Mouse (Mus musculus): ENCODE measurements at regions not wholly inside any gene's neighbourhood (a gene's known extent, or its start where the extent isn't known, plus 50 kb on each side); places are given as distances from the start of the nearest gene placed in this dataset.

GRCm38 (mm10) chr17:52448701-52449100, 153.8 kb upstream of the Kcnh8 start:
- DNase-seq: no peak

GRCm38 (mm10) chr17:52459303-52459996, 143.1 kb upstream of the Kcnh8 start:
- no peak for DNase-seq

GRCm38 (mm10) chr17:52459997-52460387, 142.5 kb upstream of the Kcnh8 start:
- DNase-seq: no peak

DNA sequence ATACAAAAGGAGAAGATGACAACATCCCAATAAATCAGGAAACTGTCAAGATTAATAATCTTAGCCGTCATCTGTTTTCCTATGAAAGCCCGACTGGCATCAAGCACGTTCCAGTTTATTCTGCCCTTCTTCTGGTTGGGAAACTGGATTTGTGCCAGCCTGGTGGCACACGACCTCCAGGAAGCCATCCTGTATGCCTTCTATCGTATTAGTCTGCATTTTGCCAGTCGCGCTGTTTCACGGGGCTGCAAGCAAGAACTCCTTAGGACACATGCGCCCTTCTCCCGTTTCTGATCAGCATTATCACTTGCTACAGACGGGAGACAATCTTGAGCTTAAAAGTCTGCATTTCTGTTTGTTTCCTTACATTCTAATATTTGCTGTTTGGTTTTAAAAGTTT, 141.2 kb upstream of the Kcnh8 start:
- DNase-seq: peak; percentile 13

DNA sequence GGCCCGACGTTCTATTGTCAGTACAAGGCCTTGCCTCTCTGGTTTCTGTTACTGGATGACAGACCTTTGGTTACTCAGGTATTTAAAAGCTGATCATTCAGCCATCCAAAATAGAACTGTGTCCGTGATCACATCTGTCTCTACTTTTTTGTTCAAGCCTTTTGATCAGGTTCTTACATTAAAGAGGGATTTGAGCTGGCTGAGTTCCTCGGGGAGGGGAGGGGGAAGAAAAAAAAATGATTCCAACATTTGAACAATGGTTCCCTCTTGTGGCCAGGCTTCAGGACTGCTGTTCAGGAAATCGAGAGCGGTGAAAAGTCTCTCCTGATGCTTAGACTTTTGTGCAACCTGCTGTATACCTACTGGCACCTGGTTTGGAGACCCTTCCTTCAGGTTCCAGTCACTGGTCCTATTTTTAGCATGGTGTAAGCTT, 140.8 kb upstream of the Kcnh8 start:
- DNase-seq: peak; percentile 59

GRCm38 (mm10) chr17:52462361-52462760, 140.1 kb upstream of the Kcnh8 start:
- DNase-seq: no peak

GRCm38 (mm10) chr17:52468464-52468863, 134.0 kb upstream of the Kcnh8 start:
- no peak for DNase-seq

DNA sequence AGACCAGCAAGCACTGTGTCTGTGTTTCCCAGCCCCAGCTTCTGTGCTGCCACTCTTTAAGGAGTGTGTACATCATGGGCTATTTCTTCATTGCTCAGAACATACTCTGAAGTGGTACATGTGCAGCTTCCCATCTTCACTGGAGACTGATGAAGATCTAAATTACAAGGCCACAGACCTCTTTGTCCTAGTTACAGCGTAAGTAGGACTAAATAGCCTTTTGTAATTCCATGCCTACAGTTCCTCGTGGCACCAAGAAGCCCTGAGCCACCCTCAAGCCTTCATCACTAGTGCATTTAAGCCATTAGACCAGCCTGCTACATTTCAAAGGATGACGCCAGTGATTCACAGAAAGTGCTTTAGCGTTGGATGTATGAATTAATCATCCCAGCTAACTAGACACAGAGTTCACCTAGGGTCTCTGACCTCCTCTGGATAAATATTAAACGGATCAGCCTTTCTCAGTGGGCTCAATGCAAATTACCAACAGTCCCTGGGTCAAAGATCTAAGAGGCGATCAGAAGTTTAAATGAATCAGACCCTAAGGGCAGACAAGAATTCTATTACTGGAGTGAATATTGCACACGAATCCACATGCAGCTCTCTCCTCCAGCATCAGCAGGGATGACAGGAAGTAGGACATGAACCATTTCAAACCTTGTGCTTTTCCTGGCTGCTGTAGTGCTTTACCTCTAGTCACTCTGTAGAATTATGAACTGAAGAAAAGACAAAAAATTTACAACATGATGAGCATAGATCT, 123.0 kb upstream of the Kcnh8 start:
- DNase-seq: no peak

DNA sequence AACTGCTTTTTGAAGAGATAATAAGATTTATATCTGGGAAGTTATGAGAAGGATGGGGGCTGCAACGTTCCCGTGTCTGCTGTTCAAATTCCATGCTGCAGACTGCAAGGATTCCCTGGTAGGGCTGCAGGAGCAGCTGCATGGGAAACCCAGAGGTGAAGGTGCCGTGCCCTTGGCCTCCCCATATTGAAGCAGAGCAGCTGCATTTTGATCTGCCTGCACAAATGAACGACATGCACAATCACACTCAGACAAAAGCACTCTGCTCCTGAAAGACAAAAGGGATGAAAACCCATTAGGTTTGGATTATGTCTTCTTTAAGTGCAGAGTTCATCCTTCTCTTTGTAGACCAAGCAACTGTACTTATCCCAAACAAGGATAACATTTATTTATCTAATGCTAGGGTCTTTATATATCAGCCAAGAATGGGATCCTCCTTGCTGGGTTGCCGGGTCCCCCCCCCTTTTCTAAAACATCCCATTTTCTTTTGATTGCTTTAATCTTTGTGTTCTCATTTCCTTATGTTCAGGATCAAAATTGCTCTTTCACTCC, 122.3 kb upstream of the Kcnh8 start:
- DNase-seq: no peak

GRCm38 (mm10) chr17:52506760-52507159, 95.7 kb upstream of the Kcnh8 start:
- DNase-seq: no peak

GRCm38 (mm10) chr17:52530260-52530659, 72.2 kb upstream of the Kcnh8 start:
- DNase-seq: no peak
